Mouse (Mus musculus): ENCODE measurements around the gene Oaf. TPM values are rescaled to one million over a fixed set of nuclear protein-coding genes. Genes with fewer than 3 reads are reported as not detected.

The Oaf gene
- total RNA-seq (2021) = 1 to 10 TPM; 6.4 to 7.7 TPM
- long read RNA-seq, experiment 1, transcript Oaf-201 (4 exons, 2,526 nt) = major isoform, 15 of 15 reads
- long read RNA-seq, experiment 1, partial matches to known transcripts = 0 of 15 reads
- long read RNA-seq, experiment 1, other reads (novel, unspliced or antisense) = 0 of 15 reads
- long read RNA-seq, experiment 2, transcript Oaf-201 (4 exons, 2,526 nt) = major isoform, 7 of 8 reads
- long read RNA-seq, experiment 2, partial matches to known transcripts = 0 of 8 reads
- long read RNA-seq, experiment 2, other reads (novel, unspliced or antisense) = 1 of 8 reads

DNA sequence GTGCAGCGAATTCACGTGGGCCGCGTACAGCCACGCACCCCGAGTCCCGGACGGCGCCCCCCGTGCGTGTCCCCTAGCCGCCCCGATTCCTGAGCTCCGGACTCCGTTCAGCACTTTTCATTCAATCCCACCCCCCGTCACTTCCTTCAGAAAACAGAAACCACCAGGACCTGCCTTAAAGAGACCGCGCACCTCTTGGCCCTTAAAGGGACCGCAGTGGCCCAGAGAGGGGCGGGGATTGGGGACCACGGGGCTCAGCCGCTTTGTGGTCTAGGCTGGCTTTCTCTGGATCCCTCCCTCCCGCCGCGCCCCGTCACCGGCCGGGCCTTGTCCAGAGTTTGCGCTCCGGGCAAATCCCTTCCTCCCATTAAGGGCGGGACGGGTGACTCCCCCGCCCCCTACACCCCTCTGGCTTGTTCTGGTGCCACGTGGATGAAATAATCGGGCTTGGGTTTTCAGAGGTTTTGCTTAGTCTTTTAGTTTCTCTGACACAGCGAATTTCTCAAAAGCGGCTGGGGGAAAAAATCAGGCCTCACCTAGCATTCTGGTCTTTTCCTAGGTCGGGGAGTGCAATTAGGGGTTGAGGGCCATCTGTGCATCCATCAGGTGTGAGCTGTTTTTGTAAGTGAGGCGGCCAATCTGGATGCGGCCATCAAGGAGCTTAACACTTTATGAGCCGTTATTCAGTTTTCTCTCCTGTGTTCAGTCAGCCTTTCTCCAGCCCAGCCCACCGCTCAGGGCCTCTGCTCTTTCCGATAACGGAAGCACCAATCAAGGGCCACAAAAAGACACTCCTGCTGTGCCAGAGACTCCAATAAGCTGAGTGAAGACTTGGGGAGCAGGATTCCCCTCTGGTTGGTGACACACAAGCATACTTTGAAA is at the start of gene Oaf:
Oaf (minus strand) TSS at position 200 of the 882 bp plus-strand sequence.
- DNase-seq = peak; percentile 89 to 94

DNA sequence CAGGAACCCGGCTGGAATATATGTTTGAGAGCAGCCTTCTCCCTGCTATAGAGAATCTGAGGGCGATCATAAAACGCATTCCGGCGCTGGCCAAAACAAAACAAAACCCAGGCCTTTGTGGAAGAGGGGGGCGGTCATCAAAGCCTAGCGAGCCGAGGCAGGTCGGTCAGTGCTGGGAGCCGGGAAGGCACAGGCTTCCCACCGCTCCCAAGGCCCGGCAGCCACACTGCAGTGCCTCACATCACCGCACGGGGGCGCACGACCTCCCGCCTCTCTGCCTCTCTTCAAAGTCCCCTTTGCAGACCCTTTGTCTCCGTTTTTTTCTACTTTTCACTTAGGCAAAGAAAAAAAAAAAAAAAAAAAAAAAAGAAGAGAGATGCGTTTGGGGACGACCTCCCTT is 47.2 kb upstream of the Oaf start:
- DNase-seq = peak in 1 of 2 experiments; percentile 78

DNA sequence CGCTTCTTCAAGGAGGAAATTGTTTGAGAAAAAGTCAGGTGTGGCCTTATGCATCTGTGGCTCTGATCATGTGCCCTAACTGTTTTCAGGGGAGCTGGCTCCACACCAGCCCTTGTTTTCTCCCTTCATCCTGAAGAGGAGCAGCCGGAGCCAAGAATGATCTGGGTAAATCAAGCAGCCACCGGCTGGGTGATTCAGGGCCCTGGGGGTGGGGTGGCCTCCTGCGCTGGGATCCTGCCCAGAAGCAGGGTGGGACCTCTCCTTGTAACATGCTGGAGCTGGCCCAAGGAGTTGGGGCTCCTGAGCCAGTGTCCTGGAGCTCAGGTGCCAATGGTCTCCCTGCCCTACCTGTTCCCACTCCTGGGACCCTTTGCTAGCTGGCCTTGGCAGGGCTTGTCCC is 45.6 kb upstream of the Oaf start:
- DNase-seq = no peak

DNA sequence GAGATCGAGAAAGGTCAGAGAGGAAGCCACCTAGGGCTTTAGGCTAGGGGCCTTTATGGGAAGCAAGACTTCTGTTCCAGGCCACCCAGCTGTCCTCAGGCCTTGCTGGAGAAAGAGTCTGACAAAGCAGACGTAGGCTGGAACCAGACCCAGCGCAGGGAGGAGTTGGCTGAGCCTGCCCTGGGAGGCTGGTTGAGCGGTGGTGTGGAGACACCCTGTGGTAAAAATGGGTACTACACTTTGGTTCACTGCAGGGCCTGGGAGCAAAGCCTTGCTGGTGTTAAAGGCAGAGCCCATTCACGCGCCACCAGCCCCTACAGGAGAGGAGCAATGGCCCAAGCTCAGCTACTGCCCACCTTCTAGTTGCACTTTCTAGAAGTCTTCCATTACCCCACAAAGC is 44.6 kb upstream of the Oaf start:
- DNase-seq = peak; percentile 85 to 91

DNA sequence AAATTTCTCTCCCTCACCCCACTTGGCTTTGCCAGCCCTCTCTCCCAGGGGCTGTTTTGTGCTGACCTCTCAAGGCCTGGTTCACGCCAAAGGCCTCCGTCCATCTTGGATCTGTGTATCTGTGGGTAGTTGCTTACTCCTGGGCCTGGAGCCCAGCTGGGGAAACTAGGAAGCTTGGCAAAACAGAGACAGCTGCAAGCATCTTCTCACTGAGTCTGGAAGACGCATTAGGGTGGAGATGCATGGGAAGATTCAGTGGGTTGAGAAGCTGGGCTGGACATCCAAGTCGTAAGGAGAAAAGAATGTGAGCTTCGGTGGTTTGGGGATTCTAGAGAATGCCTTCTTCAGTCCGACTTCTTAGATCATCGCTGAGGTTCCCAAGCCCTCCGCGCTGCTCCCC is 34.0 kb upstream of the Oaf start:
- peak; percentile 38 to 59 for DNase-seq

DNA sequence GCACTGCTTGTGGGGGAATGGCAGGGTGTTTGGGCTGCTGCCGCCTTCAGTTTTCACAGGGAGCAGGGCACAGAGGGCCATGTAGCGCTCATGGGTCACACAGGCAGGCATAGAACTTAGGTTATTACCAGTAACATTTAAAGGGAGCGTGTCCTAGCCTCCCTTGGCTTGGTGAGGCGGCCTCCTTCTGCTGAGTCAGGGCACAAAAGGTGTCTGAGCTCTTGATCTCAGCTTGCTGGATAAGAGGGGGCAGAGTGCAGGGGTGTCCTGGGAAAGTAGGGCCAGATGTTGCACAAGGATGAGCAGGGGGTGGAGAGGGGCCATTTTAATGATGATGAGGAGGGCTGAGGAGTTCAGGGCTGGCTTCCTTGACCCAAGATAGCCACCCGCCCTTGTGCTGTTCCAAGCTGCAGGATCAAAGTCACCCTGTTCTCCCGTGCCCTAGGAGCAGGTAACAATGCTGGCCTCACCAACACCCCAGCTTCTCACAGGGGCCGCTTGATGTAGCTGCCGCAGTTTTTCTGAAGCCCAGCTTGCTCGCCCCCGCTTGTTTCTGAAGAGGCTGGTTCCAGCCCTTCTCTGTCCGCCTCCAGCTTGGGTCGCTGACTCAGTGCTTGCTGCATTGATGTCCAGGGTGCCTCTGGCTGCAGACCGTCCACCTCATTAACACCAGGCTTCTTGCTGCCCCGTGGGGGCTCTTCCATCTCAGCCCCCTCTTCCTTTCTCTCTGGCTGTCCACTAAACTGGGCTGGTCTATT is 32.2 kb upstream of the Oaf start:
- peak in 1 of 2 experiments; percentile 22 for DNase-seq

DNA sequence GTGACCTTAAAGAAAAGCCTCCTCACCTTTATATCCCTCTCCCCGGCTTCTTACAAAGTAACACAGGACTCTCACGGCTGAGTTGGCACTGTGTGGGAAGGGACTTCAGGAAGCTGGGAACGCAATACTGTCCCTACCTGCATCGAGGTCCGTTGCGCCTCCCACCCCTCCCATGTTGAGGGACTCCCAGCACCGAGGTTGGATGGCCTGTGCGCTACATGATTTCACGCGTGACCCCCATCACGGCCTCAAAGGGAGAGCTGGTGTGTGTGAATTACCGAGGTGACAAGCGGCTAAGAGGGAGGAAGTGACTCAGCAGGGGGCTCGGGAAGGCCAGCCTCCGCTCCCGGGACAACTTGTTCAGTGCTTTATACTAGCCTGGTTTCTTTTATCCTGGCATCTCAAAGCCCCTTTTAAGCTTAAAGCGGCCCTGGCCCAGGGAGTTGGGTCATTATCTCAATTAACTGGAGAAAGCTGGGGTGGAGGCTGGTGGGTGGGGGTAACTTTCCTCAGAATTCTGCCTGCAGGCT is 31.1 kb upstream of the Oaf start:
- peak in 1 of 2 experiments; percentile 25 for DNase-seq

DNA sequence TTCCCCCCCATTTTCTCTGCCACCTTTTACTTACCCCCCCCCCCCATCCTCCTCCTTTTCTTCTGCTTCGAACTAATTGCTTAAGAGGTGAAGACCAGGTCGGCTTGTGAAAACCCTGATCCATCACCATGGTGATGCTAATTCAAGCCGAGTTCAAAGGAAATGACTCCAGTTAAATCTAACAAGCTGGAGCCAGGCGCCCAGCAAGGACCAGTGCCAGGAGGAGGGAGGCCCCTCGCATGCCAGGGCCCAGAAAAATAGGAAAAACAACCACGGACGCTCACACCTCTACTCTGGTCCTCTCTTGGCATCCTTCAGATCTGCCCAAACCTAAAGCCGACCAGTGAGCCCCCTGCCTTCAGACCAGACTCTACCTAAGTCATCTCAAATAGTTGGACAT is 29.5 kb upstream of the Oaf start:
- no peak for DNase-seq

DNA sequence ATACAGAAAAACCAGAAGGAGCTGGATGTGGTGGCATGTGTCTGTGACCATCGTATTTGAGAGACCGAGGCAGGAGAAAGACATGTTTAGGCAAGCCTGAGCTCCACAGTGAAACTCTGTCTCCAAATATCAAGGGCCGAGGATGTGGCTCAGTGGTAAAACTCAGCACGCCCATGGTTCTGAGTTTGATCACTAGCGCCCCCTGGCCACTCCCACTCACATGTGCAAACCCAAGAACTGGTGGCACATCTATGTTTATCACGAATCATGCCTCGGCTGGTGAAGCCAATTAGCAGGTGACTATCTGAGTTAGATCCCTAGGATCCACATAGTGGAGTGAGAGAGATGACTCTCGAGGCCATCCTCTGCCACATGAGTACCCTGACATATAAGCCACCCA is 27.6 kb upstream of the Oaf start:
- peak in 1 of 2 experiments; percentile 38 for DNase-seq

DNA sequence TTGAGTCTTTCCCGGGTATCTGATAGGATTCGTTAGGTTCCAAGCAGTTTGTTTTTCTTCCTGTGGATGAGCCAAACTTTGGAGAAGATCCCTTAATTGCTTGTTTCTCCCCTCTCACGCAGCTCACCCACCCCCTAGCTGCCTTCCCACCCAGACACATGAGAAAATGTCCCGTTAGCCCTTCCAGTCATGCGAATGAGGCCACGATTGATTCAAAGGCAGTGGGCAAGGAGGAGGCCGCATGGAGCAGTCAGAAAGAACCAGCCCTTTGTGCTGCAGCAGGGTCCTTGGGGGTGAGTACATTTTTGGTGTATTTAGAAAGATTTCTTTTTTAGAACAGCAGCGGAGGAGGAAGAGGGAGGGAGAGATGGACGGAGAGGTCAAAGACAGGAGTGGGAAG is 25.5 kb upstream of the Oaf start:
- DNase-seq = peak in 1 of 2 experiments; percentile 30

DNA sequence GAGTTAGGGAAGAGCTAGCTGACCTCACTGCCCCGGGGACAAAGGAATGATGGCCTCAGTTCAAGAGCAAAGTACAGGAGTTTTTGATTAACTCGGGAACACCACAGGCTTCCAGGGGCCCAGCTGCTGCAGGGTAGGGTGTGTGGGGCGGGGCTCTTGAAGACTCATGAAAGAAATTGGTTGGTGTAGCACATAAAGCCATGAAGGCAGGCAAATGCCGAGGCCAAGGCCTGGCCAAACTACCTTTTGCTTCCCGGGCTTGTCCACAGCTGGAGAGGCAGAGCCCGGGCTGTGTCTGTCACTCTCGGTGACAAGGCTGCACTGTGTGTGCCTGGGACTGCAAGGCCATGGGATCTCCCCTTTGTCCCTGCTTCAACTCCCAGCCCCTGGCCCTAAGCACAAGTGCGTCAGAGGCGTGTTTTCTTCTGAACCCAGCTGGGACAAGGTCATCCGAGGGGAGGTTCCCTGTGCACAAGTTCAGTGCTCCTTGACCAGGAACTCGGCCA is 24.3 kb upstream of the Oaf start:
- DNase-seq = peak; percentile 73 to 83

DNA sequence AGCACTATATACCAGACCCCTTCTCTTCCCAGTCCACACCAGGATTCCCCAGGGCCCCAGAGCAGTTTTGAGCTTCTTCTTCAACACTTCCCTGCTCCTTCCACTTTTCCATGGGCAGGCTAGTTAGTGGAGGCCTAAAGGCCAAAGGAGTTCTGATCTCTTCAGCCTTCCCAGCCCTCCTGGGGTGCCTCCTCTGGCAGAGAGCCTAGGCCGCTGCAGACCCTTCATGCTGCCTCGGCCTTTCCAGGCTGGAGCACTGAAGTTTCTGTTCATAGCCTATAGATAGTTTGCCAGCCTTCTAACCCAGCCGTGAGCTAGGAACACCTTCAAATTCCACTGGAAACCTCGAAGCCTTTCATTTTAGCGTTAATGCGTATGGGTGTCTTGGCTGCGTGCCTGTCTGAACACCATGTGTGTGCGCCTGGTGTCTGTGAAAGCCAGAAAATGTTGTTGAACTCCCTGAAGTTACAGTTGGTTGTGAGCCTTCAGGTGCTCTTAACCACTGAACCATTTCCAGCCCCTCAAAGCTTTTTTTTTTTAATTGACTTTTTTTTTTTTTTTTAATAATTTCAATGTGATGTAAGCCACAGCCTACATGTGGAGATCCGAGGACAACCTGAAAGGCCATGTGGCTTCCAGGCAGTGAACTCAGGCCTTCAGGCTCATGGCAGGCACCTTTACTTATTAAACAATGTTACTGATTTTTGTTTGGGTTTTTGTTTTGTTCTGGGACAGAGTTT is 23.3 kb upstream of the Oaf start:
- peak in 1 of 2 experiments; percentile 21 for DNase-seq

DNA sequence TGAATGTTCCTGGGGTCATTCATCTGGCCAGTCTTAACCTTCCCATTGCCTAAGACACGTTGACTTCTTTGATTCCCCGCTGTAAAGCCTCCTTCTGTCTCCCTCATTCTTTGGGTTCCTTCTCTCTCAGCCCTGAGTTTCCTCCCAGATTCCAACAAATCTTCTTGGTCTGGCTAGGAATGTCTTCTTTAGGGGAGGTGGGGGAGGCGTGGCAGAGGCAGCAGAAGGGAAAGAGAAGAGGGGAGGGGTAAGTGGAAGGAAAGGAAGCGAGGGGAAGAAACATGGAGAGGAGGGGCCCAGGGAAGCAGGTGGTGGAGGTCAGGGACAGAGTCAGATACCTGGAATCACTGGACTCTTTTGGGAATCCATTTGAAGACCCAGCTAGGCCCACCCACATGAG is 22.7 kb upstream of the Oaf start:
- DNase-seq = no peak

DNA sequence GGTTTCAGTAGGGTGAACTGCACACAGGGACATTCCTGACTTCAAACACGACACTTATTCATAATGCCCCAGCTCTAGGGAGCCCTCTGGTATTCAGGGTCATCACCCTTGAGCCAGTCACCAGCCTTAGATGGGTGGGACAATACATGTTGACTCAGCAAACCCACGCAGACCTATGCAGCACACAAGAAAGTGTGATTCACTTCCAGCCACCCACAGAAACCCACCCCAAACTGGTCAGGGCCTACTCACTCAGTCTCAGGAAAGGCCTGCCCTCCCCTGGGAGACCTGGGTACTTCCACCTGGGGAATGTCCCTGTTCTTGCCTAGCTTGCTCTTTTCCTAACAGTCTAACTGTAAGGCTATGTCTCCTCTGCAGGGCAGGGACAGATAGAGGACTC is 22.2 kb upstream of the Oaf start:
- no peak for DNase-seq

DNA sequence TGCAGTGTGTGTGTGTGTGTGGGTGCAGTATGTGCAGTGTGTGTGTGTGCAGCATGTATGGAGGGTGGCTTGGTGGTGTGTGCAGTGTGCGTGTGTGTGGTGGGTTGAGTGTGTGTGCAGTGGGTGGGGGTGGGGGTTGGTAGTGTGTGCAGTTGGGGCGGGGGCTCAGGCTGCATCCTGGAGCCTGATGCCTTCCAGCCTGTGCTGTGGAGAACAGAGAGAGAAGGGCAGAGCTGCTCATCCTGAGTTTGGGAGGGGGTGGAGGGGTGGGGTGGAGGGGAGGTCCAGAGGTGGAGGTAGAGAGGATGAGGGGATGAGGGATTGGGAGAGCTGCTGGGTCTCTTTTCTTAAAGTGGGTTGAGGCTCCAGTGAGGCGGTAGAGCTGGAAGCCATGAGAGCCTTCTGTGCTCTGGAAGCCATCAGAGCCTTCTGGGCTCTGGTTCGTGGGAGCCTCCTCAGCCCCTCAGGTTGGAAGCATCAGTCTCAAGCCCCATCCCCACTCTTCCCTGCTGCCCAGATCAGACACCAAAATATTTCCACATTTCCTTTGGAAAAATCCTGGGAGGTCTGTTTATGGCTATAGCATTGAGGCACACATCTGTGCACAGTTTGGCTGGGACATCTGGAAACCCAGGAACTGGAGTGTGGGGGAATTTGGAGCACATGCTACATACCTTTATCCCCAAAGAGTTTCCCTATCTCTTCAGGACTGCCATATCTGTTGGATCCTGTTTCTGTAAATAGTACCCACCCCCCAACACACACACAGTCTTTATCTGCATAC is 21.6 kb upstream of the Oaf start:
- peak in 1 of 2 experiments; percentile 24 for DNase-seq

DNA sequence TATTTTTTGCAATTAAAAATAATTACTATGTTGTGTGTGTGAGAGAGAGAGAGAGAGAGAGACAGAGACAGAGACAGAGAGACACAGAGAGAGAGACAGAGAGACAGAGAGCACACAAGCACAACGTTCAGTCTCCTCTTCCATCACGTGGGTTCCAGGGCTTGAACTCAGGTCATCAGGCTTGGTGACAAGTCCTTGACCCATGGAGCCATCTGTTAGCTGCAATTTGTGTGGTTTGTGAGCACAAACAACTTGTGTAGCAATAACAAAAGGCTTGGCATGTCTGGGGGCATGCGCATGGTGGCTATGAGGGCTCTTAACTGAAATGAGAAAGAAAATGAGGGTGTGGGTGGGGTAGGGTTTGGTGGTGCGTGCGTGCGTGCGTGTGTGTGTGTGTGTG is 20.9 kb upstream of the Oaf start:
- no peak for DNase-seq

DNA sequence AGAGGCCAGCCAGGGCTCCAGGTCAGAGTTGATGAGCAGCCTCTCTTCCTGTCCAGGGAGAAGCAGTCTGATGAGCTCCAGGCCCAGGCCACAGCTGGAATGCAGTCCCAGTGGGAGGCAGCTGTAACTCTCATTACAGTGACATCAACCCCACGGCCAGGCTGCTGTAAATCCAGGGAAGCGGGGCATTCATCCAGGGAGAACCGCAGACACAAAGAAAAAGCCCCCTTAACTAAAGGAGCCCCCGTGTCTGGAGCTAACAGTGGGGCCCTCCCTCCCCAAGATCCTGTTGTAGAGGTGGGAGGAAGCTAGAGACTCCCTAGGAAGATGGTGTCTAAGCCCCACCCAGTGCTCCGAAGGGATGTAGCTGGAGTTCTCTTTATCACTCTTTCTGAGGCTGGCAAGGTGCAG is 13.6 kb upstream of the Oaf start:
- peak; percentile 63 to 82 for DNase-seq

DNA sequence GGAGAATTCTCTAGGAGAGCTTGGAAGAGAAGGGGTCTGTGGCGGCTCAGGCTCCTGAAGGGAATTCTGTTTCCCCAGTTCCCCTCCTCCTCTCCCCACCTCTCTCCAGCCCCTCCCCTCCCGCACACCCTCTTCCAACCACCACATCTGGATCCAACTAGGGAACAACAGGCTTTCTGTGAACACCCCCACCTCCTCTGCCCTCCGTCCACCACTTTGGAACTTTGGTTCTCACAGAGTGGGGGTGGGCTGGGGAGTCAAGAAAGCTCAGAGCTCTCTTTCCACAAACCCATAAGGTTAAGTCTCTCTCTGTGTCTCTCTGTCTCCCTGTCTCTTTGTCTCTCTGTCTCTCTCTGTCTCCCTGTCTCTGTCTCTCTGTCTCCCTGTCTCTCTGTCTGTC is 13.1 kb upstream of the Oaf start:
- peak in 1 of 2 experiments; percentile 6 for DNase-seq

DNA sequence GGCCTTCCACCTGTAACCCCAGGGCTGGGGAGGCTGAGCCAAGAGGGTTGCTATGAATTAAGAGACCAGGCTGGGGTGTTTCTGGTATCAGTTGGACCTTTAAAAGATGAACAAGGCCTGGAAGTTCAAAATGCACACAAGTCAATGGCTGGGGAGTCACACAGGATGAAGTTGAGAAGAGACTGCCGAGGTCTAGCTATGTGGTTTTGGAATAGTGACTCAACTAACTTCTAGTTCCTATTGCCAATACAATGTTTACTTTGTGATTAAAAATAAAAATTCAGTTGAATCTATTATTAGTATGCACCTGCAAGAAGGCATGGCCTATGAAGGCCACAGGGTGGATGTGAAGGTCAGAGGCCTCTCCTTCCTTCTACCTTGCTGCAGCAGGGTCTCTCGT is 12.1 kb upstream of the Oaf start:
- DNase-seq = no peak

DNA sequence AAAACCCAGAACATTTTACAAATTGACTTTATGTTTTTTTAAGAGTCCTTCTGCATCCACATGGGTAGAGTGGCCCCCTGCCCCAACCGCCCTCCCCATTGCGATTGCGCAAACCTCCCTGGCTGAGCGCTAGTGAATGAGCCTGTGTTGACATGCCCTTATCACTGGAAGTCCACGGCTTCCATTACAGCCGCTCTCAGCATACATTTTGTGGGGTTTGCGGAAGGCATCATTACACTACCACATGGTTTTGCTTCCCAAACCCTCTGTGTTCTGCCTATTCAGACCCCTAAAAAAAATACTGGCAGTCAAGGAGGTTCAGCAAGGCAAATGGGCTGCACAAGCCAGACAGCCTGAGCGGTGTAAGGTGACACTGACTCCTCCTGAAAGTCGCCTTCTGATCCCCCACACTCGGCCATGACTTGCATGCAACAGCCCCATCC is 7.0 kb upstream of the Oaf start:
- DNase-seq = peak in 1 of 2 experiments; percentile 48

Data from heart, adult 18-20 months (tissue).